Mouse (Mus musculus) limb, embryonic 12.5 days (tissue): ENCODE data around the gene Rnft1. TPM values are rescaled to one million over a fixed set of nuclear protein-coding genes. Genes with fewer than 3 reads are reported as not detected.

Experiments
- ATAC-seq: fragments of 200-750 bp; cut with Nextera tagmentation; 2 replicates; pipeline ENCODE4 v1.8.0; 2017; ENCODE audit warnings: low read depth, moderate TSS enrichment; ENCODE audit not compliant: insufficient number of reproducible peaks, insufficient read depth, low FRiP score, low TSS enrichment
- H3K27ac ChIP-seq: fragments of 300-500 bp; sonication (generic); 2 replicates; pipeline ENCODE4 v1.5.1; 2016; ENCODE audit warnings: mild to moderate bottlenecking, moderate library complexity
- H3K27me3 ChIP-seq: fragments of 300-500 bp; sonication (generic); 2 replicates; pipeline ENCODE4 v1.6.1; 2016; ENCODE audit warnings: mild to moderate bottlenecking, moderate library complexity
- H3K36me3 ChIP-seq: fragments of 300-500 bp; sonication (generic); 2 replicates; pipeline ENCODE4 v1.6.1; 2016; ENCODE audit warnings: mild to moderate bottlenecking, moderate library complexity
- H3K4me1 ChIP-seq: fragments of 300-500 bp; sonication (generic); replicated peaks from 2 replicates; pipeline ENCODE4 v1.6.1; 2016
- H3K4me2 ChIP-seq: fragments of 300-500 bp; sonication (generic); 2 replicates; pipeline ENCODE4 v1.6.1; 2016; ENCODE audit warnings: mild to moderate bottlenecking, moderate library complexity
- H3K4me3 ChIP-seq: fragments of 300-500 bp; sonication (generic); replicated peaks from 2 replicates; pipeline ENCODE4 v1.5.1; 2016; ENCODE audit warnings: mild to moderate bottlenecking
- H3K9ac ChIP-seq: fragments of 300-500 bp; sonication (generic); replicated peaks from 2 replicates; pipeline ENCODE4 v1.6.1; 2016; ENCODE audit warnings: mild to moderate bottlenecking, moderate library complexity
- H3K9me3 ChIP-seq: fragments of 300-500 bp; sonication (generic); 2 replicates; pipeline ENCODE4 v1.6.1; 2016; ENCODE audit warnings: mild to moderate bottlenecking, moderate library complexity
- WGBS: fragments of 180-500 bp; shearing (Covaris S2); methylation state at CpG from one replicate; pipeline ENCODE4 v1.1.7; 2016; 5-methylcytosine and 5-hydroxymethylcytosine counted together
- polyA plus RNA-seq: library from polyadenylated mRNA; unstranded; fragments of >200 nt; fragmentation: Nextera tagmentation; extraction: Ambion mirVana; gene quantifications from 2 replicates; pipeline ENCODE4 v1.2.1, GENCODE M21; 2016

Rnft1 gene
- polyA plus RNA-seq, 1 experiment from 2014 or later = 36.9 TPM

GRCm38 (mm10) chr11:86544639-86545299 is 60.3 kb downstream of the Rnft1 start, which contains the start of the genes Rps6kb1 and Tubd1:
Rps6kb1 (minus strand) TSS chr11:86544805.
Tubd1 (plus strand) TSS chr11:86544991.
- peak within 1 kb of the TSS; percentile 87 for H3K27ac ChIP-seq
- H3K4me2 ChIP-seq = peak within 1 kb of the TSS; percentile 86
- H3K9ac ChIP-seq = peak within 1 kb of the TSS; percentile 97
- under 1% methylated on average over 43 of the region's 43 CpGs for WGBS
- no peaks in the 10 kb centered on the region for H3K27me3 ChIP-seq
- ATAC-seq = peak; percentile 95
- peaks cover 7% of the 10 kb centered on the region; the same call in 1 of the 2 replicates for H3K36me3 ChIP-seq
- H3K4me3 ChIP-seq = peak within 1 kb of the TSS; percentile 98
- H3K4me1 ChIP-seq = peaks cover 16% of the 10 kb centered on the region
- H3K9me3 ChIP-seq = no peaks in the 10 kb centered on the region

GRCm38 (mm10) chr11:86545556-86545955 is 61.1 kb downstream of the Rnft1 start:
- no peaks in the 10 kb centered on the region for H3K27me3 ChIP-seq
- H3K4me2 ChIP-seq = peak overlapping the region; percentile 58
- no peaks in the 10 kb centered on the region for H3K9me3 ChIP-seq
- H3K36me3 ChIP-seq = peaks cover 15% of the 10 kb centered on the region
- no peak overlapping the region for H3K27ac ChIP-seq
- H3K9ac ChIP-seq = peak overlapping the region; percentile 97
- peak overlapping the region; percentile 98 for H3K4me3 ChIP-seq
- peaks cover 16% of the 10 kb centered on the region for H3K4me1 ChIP-seq
- ATAC-seq = no peak
- WGBS = 85% methylated on average over 8 of the region's 8 CpGs

- peaks cover 14% of the 10 kb centered on the region for H3K4me1 ChIP-seq
- H3K27ac ChIP-seq = no peak overlapping the region
- ATAC-seq = no peak
- H3K36me3 ChIP-seq = peaks cover 19% of the 10 kb centered on the region
- WGBS = 100% methylated on average over 1 of the region's 1 CpGs
- H3K9ac ChIP-seq = no peak overlapping the region
- no peak overlapping the region for H3K4me3 ChIP-seq
- no peaks in the 10 kb centered on the region for H3K27me3 ChIP-seq
- no peaks in the 10 kb centered on the region for H3K9me3 ChIP-seq
- no peak overlapping the region for H3K4me2 ChIP-seq
These were observed 63.0 kb downstream of the Rnft1 start for GRCm38 (mm10) chr11:86547412-86547811.

Other genes with a start within 250 kb of the Rnft1 start
- 49.0 and 55.8 TPM in 2 replicates for gene Ints2, start 227.1 kb upstream of the Rnft1 start, polyA plus RNA-seq
- 10.8 and 13.0 TPM in 2 replicates for gene Med13, start 127.1 kb upstream of the Rnft1 start, polyA plus RNA-seq
- gene Rps6kb1, start 60.1 kb downstream of the Rnft1 start, polyA plus RNA-seq = 78.3 and 83.8 TPM in 2 replicates
- 9.8 and 11.5 TPM in 2 replicates for gene Tubd1, start 60.3 kb downstream of the Rnft1 start, polyA plus RNA-seq
- 79.8 and 85.1 TPM in 2 replicates for gene Vmp1, start 199.2 kb downstream of the Rnft1 start, polyA plus RNA-seq
- gene Ptrh2, start 199.3 kb downstream of the Rnft1 start, polyA plus RNA-seq = 40.4 and 42.9 TPM in 2 replicates